Mouse (Mus musculus) gastrocnemius, adult 2 months (tissue): ENCODE results near the gene Cntfr. TPM values are rescaled to one million over a fixed set of nuclear protein-coding genes. Genes with fewer than 3 reads are reported as not detected.
"Not testable (repeated sequence)": the region's sequence is repeated elsewhere in the genome, so short reads cannot be mapped to it uniquely, and the experiment has no call there.

Experiments used
- DNase-seq: peaks from one replicate; pipeline ENCODE4 v3.0.0; 2022
- H3K27ac ChIP-seq: fragments of 200-600 bp; 2 replicates; pipeline ENCODE4 v1.8.1; 2022; ENCODE audit warnings: mild to moderate bottlenecking
- H3K4me3 ChIP-seq: fragments of 200-600 bp; 2 replicates; pipeline ENCODE4 v1.8.1; 2022; ENCODE audit warnings: mild to moderate bottlenecking, moderate library complexity
- CTCF ChIP-seq: fragments of 200-600 bp; IDR thresholded peaks from 2 replicates; pipeline ENCODE4 v1.8.1; 2022; ENCODE audit warnings: antibody characterized with exemption, mild to moderate bottlenecking, moderate library complexity
- intact Hi-C: fragments of 180-260 bp; cut with DNase I; formaldehyde crosslinking; loops from one replicate; pipeline ENCODE4 v1.15.1; 2025
- long read RNA-seq, 2 experiments: library from polyadenylated mRNA; stranded (forward); transcript quantifications; one replicate each; pipeline ENCODE4 v2.0.0; 2021
- total RNA-seq, 2 experiments: library from RNA; stranded (reverse); gene quantifications; 2 replicates each; pipeline ENCODE4 v1.2.3; 2021

Gene Cntfr
- 10 to 100 TPM; 27.3 to 55.3 TPM for total RNA-seq
- long read RNA-seq, experiment 1, partial matches to known transcripts: 1 of 4 reads
- long read RNA-seq, experiment 1, other reads (novel, unspliced or antisense): 1 of 4 reads
- long read RNA-seq, experiment 2, partial matches to known transcripts: 1 of 2 reads
- long read RNA-seq, experiment 2, other reads (novel, unspliced or antisense): 1 of 2 reads

GRCm38 (mm10) chr4:41696930-41697841, at the start of gene Cntfr:
Cntfr (minus strand) TSS chr4:41697089.
- peak; percentile 89 for DNase-seq
- intact Hi-C loops: not testable (repeated sequence)
- peak within 1 kb of the TSS; percentile 59 for H3K4me3 ChIP-seq

GRCm38 (mm10) chr4:41745021-41745420, 48.1 kb upstream of the Cntfr start:
- intact Hi-C loops: no loop called here
- DNase-seq: no peak
- no peak overlapping the region for H3K4me3 ChIP-seq
- H3K27ac ChIP-seq: no peak overlapping the region
- TF ChIP-seq CTCF: no peak

More at GRCm38 (mm10) chr4:41696930-41697841, at the start of gene Cntfr:
- TF ChIP-seq CTCF: peak; percentile 68
- H3K27ac ChIP-seq: peak within 1 kb of the TSS; percentile 70

- no peak overlapping the region for H3K27ac ChIP-seq
- H3K4me3 ChIP-seq: no peak overlapping the region
- no peak for TF ChIP-seq CTCF
- intact Hi-C loops: no loop called here
- no peak for DNase-seq
Measured at GRCm38 (mm10) chr4:41744131-41744530, 47.2 kb upstream of the Cntfr start.

- TF ChIP-seq CTCF: peak; percentile 29; the same call in 1 of the 2 replicates
- DNase-seq: peak; percentile 94
- intact Hi-C loops: no loop called here
- peak overlapping the region; percentile 93 for H3K27ac ChIP-seq
- peak overlapping the region; percentile 93 for H3K4me3 ChIP-seq
Measured at GRCm38 (mm10) chr4:41741158-41741560, 44.3 kb upstream of the Cntfr start.

- peak overlapping the region; percentile 93 for H3K4me3 ChIP-seq
- TF ChIP-seq CTCF: no peak
- intact Hi-C loops: no loop called here
- H3K27ac ChIP-seq: peak overlapping the region; percentile 93
- DNase-seq: peak; percentile 83
Measured at GRCm38 (mm10) chr4:41740380-41741157, 43.7 kb upstream of the Cntfr start.

- Histone ChIP-seq H3K4me3 (peak overlapping the region; percentile 93; the same call in 1 of the 2 replicates), H3K27ac (no peak overlapping the region)
- intact Hi-C loops: no loop called here
- TF ChIP-seq CTCF: no peak
- DNase-seq: no peak
Measured at GRCm38 (mm10) chr4:41739260-41739659, 42.4 kb upstream of the Cntfr start.

- no peak for DNase-seq
- intact Hi-C loops: no loop called here
- H3K4me3 ChIP-seq: no peak overlapping the region
- H3K27ac ChIP-seq: peak overlapping the region; percentile 28
- TF ChIP-seq CTCF: no peak
Measured at GRCm38 (mm10) chr4:41738256-41738603, 41.3 kb upstream of the Cntfr start.

GRCm38 (mm10) chr4:41737602-41738255, 40.8 kb upstream of the Cntfr start:
- Histone ChIP-seq H3K27ac (peak overlapping the region; percentile 65), H3K4me3 (no peak overlapping the region)
- DNase-seq: peak; percentile 80
- peak; percentile 88 for TF ChIP-seq CTCF
- intact Hi-C loops: loop anchor here (1.0 kb wide), 1 partner anchor 23 kb away; no protein-coding TSS in a partner anchor

GRCm38 (mm10) chr4:41731052-41731765, 34.3 kb upstream of the Cntfr start, which contains the start of gene Arid3c:
Arid3c (minus strand) TSS chr4:41731142.
- Histone ChIP-seq H3K4me3 (peak within 1 kb of the TSS; percentile 64), H3K27ac (no peak within 1 kb of the TSS)
- no peak for DNase-seq
- no peak for TF ChIP-seq CTCF
- intact Hi-C loops: no loop called here

GRCm38 (mm10) chr4:41726826-41727621, 30.1 kb upstream of the Cntfr start:
- no peak for DNase-seq
- no peak overlapping the region for H3K4me3 ChIP-seq
- no peak overlapping the region for H3K27ac ChIP-seq
- no peak for TF ChIP-seq CTCF
- intact Hi-C loops: no loop called here

- peak within 1 kb of the TSS; percentile 98 for H3K4me3 ChIP-seq
- intact Hi-C loops: no loop called here
- DNase-seq: peak; percentile 90
- TF ChIP-seq CTCF: no peak
- peak within 1 kb of the TSS; percentile 87 for H3K27ac ChIP-seq
Measured at GRCm38 (mm10) chr4:41722918-41723351, 26.0 kb upstream of the Cntfr start, which contains the start of gene Dctn3. Dctn3 (minus strand) TSS chr4:41723170.
